23 mouse cellular contexts compared by ENCODE assay signal in the genomic region with DNA sequence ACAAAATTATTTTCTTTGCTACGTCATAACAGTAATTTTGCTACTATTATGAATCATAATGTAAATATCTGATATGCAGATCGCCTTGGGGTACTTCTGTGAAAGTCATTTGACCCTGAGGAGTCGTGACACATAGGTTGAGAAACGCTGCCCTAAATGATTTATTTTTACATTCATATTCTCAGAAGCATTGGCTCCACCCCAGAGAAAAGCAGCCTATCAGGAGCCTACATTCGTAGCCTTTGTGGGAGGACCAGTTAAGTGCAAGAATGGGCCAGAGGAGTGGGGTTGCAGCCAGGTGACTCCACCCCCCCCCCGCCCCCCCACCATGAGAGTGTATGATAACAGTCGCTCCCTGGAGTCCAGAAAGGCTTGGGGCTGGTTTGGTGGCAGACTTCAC. TPM values are rescaled to one million over a fixed set of nuclear protein-coding genes. Genes with fewer than 3 reads are reported as not detected.
DNase-seq lines count a peak whose midpoint lies in the region; TF ChIP-seq lines count a peak whose summit lies in the region.
"Had no signal": no experiment of that assay in that cellular context is flagged by ENCODE, and none has a peak within 500 bp of the region (broad histone marks: within the 10 kb centered on the region; RNA-seq: fewer than 3 reads in every experiment).

No protein-coding gene starts in this region.

- peaks cover 3% of the 10 kb centered on the region; the same call in 1 of the 2 replicates for H3K36me3 ChIP-seq in ES-E14 (ENCODE audit: control insufficient read depth, insufficient read depth, low read length, poor library complexity, severe bottlenecking)
- H3K36me3 ChIP-seq: embryonic facial prominence, embryonic 13.5 days; forebrain, embryonic 12.5 days; heart, embryonic 10.5 days; hindbrain, embryonic 12.5 days had no signal

- peak overlapping the region; percentile 91; the same call in 1 of the 2 replicates for H3K27ac ChIP-seq in ES-E14 (ENCODE audit: insufficient read depth, low read depth, low read length, poor library complexity, severe bottlenecking)
- H3K27ac ChIP-seq: embryonic facial prominence, embryonic 13.5 days; forebrain, embryonic 12.5 days; gastrocnemius, adult 2 months; heart, embryonic 10.5 days; hindbrain, embryonic 12.5 days had no signal

- peak; percentile 71 for DNase-seq in adrenal gland, adult 2 months
- no peak for DNase-seq in adrenal gland, postnatal 4 days (ENCODE audit: low spot score in 2 of 2)
- DNase-seq in A20 (ENCODE audit: low read depth, low spot score) (peak; percentile 30), ES-E14 (ENCODE audit: low read depth, low spot score) (no peak)
- peak; percentile 50 for DNase-seq in adrenal gland, postnatal 14 days
- DNase-seq in kidney, adult 9 months, result no peak
- no peak for DNase-seq in heart, adult 18-20 months
- no peak for DNase-seq in frontal cortex, postnatal 25 days (ENCODE audit: low spot score in 2 of 2)
- DNase-seq: cerebellum, adult 11 months; cerebellum, adult 9-11 months; cerebellum, postnatal 36 days; forebrain, postnatal 0 days; gastrocnemius, adult 2 months; gastrocnemius, postnatal 36 days; heart, adult 11 months; heart, postnatal 10 days; heart, postnatal 4 days; kidney, adult 2 months; kidney, postnatal 25 days had no signal

- no peaks in the 10 kb centered on the region for H3K9me3 ChIP-seq in ES-E14 (ENCODE audit: control insufficient read depth, insufficient read depth, low read depth, low read length)
- H3K9me3 ChIP-seq: embryonic facial prominence, embryonic 13.5 days; forebrain, embryonic 12.5 days; heart, embryonic 10.5 days; hindbrain, embryonic 12.5 days had no signal

- in situ Hi-C loops in ES-E14 (cut with MboI; ENCODE audit: low sequenced_read_pairs in 2 of 2, unreplicated experiment in 2 of 2), result no loop called here

- peaks cover 0 to 9% of the 10 kb centered on the region in 2 experiments; a peak in 3 of 4 replicates for H3K4me1 ChIP-seq in ES-E14 (ENCODE audit: control insufficient read depth in 2 of 2, insufficient read depth in 2 of 2, low read length in 2 of 2, poor library complexity in 1 of 2)

- no peak overlapping the region for H3K4me3 ChIP-seq in ES-E14 (ENCODE audit: insufficient read depth in 1 of 2, low read depth in 1 of 2, low read length in 2 of 2, poor library complexity in 1 of 2, severe bottlenecking in 1 of 2)
- H3K4me3 ChIP-seq: embryonic facial prominence, embryonic 13.5 days; forebrain, embryonic 12.5 days; gastrocnemius, adult 2 months; heart, embryonic 10.5 days; hindbrain, embryonic 12.5 days had no signal

- no peak overlapping the region for H3K9ac ChIP-seq in ES-E14 (ENCODE audit: insufficient read depth, low read depth, low read length, poor library complexity, severe bottlenecking)
- H3K9ac ChIP-seq: embryonic facial prominence, embryonic 13.5 days; forebrain, embryonic 12.5 days; forebrain, postnatal 0 days; hindbrain, embryonic 12.5 days had no signal

TF ChIP-seq in ES-E14, 5 proteins besides CTCF, POLR2A, EP300 and RAD21:
- TF ChIP-seq CHD2 (IDR thresholded peaks at IDR 0.05; ENCODE audit: low read depth, low read length) (no peak), MAFK (IDR thresholded peaks at IDR 0.05; ENCODE audit: insufficient read depth, low read depth, low read length) (no peak), ZC3H11A (IDR thresholded peaks at IDR 0.05; ENCODE audit: borderline replicate concordance, low read depth, low read length) (no peak)

RNA-seq across cellular contexts. Expression of gene Anxa11, which starts 2.2 kb away (rescaled TPM):
- total RNA-seq in adrenal gland, adult 2 months (2021), result 10 to 100 TPM; 59.3 to 75.7 TPM
- polyA plus RNA-seq in adrenal gland, adult 2 months (2012; rRNA removed), result 96.9 and 103 TPM in 2 replicates
- 10 to 100 TPM; 54.9 to 58.8 TPM for total RNA-seq in adrenal gland, postnatal 4 days (2021)
- 17.0 and 18.7 TPM in 2 replicates for total RNA-seq in ES-E14 (2012; rRNA removed)
- 51.1 and 59.2 TPM in 2 replicates for total RNA-seq in adrenal gland, postnatal 14 days (2021)
- total RNA-seq in heart, adult 18-20 months (2021), result 10 to 100 TPM; 76.1 to 82.5 TPM

Comparison
In these comparisons a context has a peak if more than half of its experiments do, and no peak if none do; other contexts are left out.
1. DNase-seq: peak in adrenal gland, adult 2 months (single experiment), A20 (single experiment) and adrenal gland, postnatal 14 days (single experiment); none in adrenal gland, postnatal 4 days (0 of 2), ES-E14 (single experiment), kidney, adult 9 months (single experiment), heart, adult 18-20 months (0 of 2) and frontal cortex, postnatal 25 days (0 of 2).